Mouse (Mus musculus): ENCODE results near the gene Zfp488. TPM values are rescaled to one million over a fixed set of nuclear protein-coding genes. Genes with fewer than 3 reads are reported as not detected.

Gene Zfp488
- not detected for polyA plus RNA-seq (2014; fragmentation: Illumina TruSeq; extraction: RNeasy Lipid Tissue Mini Kit (QIAGEN cat#74804); ENCODE audit: low read depth, low replicate concordance)

GRCm38 (mm10) chr14:33978604-33979059 lies at the start of gene Zfp488:
Gene Zfp488, minus strand, starts transcription at chr14:33978764.

GRCm38 (mm10) chr14:34016381-34016780 lies 37.8 kb upstream of the Zfp488 start, which contains the start of gene Gm5460:
Gene Gm5460, plus strand, starts transcription at chr14:34016758.

GRCm38 (mm10) chr14:34015063-34015462 lies 36.5 kb upstream of the Zfp488 start, which contains the start of gene Gm30083:
Gene Gm30083, minus strand, starts transcription at chr14:34015182.

GRCm38 (mm10) chr14:33953761-33954160 lies 24.8 kb downstream of the Zfp488 start, which contains the start of gene Rbp3:
Gene Rbp3, plus strand, starts transcription at chr14:33954003.

GRCm38 (mm10) chr14:33940739-33941138 lies 37.8 kb downstream of the Zfp488 start, which contains the start of gene Gdf2:
Gene Gdf2, plus strand, starts transcription at chr14:33941039.

GRCm38 (mm10) chr14:33923168-33924070 lies 55.1 kb downstream of the Zfp488 start, which contains the start of gene Gdf10:
Gene Gdf10, plus strand, starts transcription at chr14:33923587.

Other genes starting within 250 kb of the Zfp488 start
- gene Gdf10, start 55.2 kb downstream of the Zfp488 start, polyA plus RNA-seq (2014; fragmentation: Illumina TruSeq; extraction: RNeasy Lipid Tissue Mini Kit (QIAGEN cat#74804); ENCODE audit: low read depth, low replicate concordance) = 1.7 TPM
- gene Gdf2, start 37.7 kb downstream of the Zfp488 start, polyA plus RNA-seq (2014; fragmentation: Illumina TruSeq; extraction: RNeasy Lipid Tissue Mini Kit (QIAGEN cat#74804); ENCODE audit: low read depth, low replicate concordance) = 4.3 TPM
- not detected for gene Rbp3, start 24.8 kb downstream of the Zfp488 start, polyA plus RNA-seq (2014; fragmentation: Illumina TruSeq; extraction: RNeasy Lipid Tissue Mini Kit (QIAGEN cat#74804); ENCODE audit: low read depth, low replicate concordance)
- gene Gm30083, start 36.4 kb upstream of the Zfp488 start, polyA plus RNA-seq (2014; fragmentation: Illumina TruSeq; extraction: RNeasy Lipid Tissue Mini Kit (QIAGEN cat#74804); ENCODE audit: low read depth, low replicate concordance) = not detected
- not detected for gene Gm5460, start 38.0 kb upstream of the Zfp488 start, polyA plus RNA-seq (2014; fragmentation: Illumina TruSeq; extraction: RNeasy Lipid Tissue Mini Kit (QIAGEN cat#74804); ENCODE audit: low read depth, low replicate concordance)
- gene Antxrl, start 73.9 kb upstream of the Zfp488 start, polyA plus RNA-seq (2014; fragmentation: Illumina TruSeq; extraction: RNeasy Lipid Tissue Mini Kit (QIAGEN cat#74804); ENCODE audit: low read depth, low replicate concordance) = not detected
- gene Anxa8, start 107.2 kb upstream of the Zfp488 start, polyA plus RNA-seq (2014; fragmentation: Illumina TruSeq; extraction: RNeasy Lipid Tissue Mini Kit (QIAGEN cat#74804); ENCODE audit: low read depth, low replicate concordance) = not detected
- gene A630023A22Rik, start 124.0 kb upstream of the Zfp488 start, polyA plus RNA-seq (2014; fragmentation: Illumina TruSeq; extraction: RNeasy Lipid Tissue Mini Kit (QIAGEN cat#74804); ENCODE audit: low read depth, low replicate concordance) = not detected
- not detected for gene Npy4r, start 173.7 kb upstream of the Zfp488 start, polyA plus RNA-seq (2014; fragmentation: Illumina TruSeq; extraction: RNeasy Lipid Tissue Mini Kit (QIAGEN cat#74804); ENCODE audit: low read depth, low replicate concordance)
- gene Gprin2, start 222.9 kb upstream of the Zfp488 start, polyA plus RNA-seq (2014; fragmentation: Illumina TruSeq; extraction: RNeasy Lipid Tissue Mini Kit (QIAGEN cat#74804); ENCODE audit: low read depth, low replicate concordance) = not detected
- gene Syt15, start 240.8 kb upstream of the Zfp488 start, polyA plus RNA-seq (2014; fragmentation: Illumina TruSeq; extraction: RNeasy Lipid Tissue Mini Kit (QIAGEN cat#74804); ENCODE audit: low read depth, low replicate concordance) = not detected